Mouse (Mus musculus) hindbrain, embryonic 12.5 days (tissue): Measurements from ENCODE around the gene Rab11b. TPM values are rescaled to one million over a fixed set of nuclear protein-coding genes. Genes with fewer than 3 reads are reported as not detected.

ENCODE experiments used
- ATAC-seq: fragments of 200-750 bp; cut with Nextera tagmentation; 2 replicates; pipeline ENCODE4 v1.8.0; 2017; ENCODE audit warnings: moderate TSS enrichment; ENCODE audit not compliant: low FRiP score
- H3K27ac ChIP-seq: fragments of 300-500 bp; sonication (generic); 2 replicates; pipeline ENCODE4 v1.5.1; 2016; ENCODE audit warnings: mild to moderate bottlenecking
- H3K27me3 ChIP-seq: fragments of 300-500 bp; sonication (generic); 2 replicates; pipeline ENCODE4 v1.6.1; 2016; ENCODE audit warnings: mild to moderate bottlenecking
- H3K36me3 ChIP-seq: fragments of 300-500 bp; sonication (generic); 2 replicates; pipeline ENCODE4 v1.6.1; 2016; ENCODE audit warnings: mild to moderate bottlenecking
- H3K4me1 ChIP-seq: fragments of 300-500 bp; sonication (generic); 2 replicates; pipeline ENCODE4 v1.6.1; 2016
- H3K4me2 ChIP-seq: fragments of 300-500 bp; sonication (generic); replicated peaks from 2 replicates; pipeline ENCODE4 v1.6.1; 2016; ENCODE audit warnings: mild to moderate bottlenecking
- H3K4me3 ChIP-seq: fragments of 300-500 bp; sonication (generic); 2 replicates; pipeline ENCODE4 v1.5.1; 2016; ENCODE audit warnings: mild to moderate bottlenecking
- H3K9ac ChIP-seq: fragments of 300-500 bp; sonication (generic); 2 replicates; pipeline ENCODE4 v1.6.1; 2016; ENCODE audit warnings: mild to moderate bottlenecking, moderate library complexity
- H3K9me3 ChIP-seq: fragments of 300-500 bp; sonication (generic); replicated peaks from 2 replicates; pipeline ENCODE4 v1.6.1; 2016; ENCODE audit warnings: mild to moderate bottlenecking
- WGBS: fragments of 180-500 bp; shearing (Covaris S2); methylation state at CpG from one replicate; pipeline ENCODE4 v1.1.7; 2016; 5-methylcytosine and 5-hydroxymethylcytosine counted together
- polyA plus RNA-seq: library from polyadenylated mRNA; unstranded; fragments of >200 nt; fragmentation: Nextera tagmentation; extraction: Ambion mirVana; gene quantifications from 2 replicates; pipeline ENCODE4 v1.2.1, GENCODE M21; 2016

Gene Rab11b
- polyA plus RNA-seq = 404 and 415 TPM in 2 replicates

- ATAC-seq = peak; percentile 100
- 0 out of 2 replicates have a peak, but pooled peaks cover 2% of the 10 kb centered on the region for H3K36me3 ChIP-seq
- H3K9me3 ChIP-seq = no peaks in the 10 kb centered on the region
- H3K4me1 ChIP-seq = peaks cover 40% of the 10 kb centered on the region
- peak within 1 kb of the TSS; percentile 83 for H3K4me3 ChIP-seq
- peak within 1 kb of the TSS; percentile 72 for H3K4me2 ChIP-seq
- 2% methylated on average over 35 of the region's 35 CpGs for WGBS
- H3K9ac ChIP-seq = peak within 1 kb of the TSS; percentile 97
- H3K27ac ChIP-seq = peak within 1 kb of the TSS; percentile 99
- no peaks in the 10 kb centered on the region for H3K27me3 ChIP-seq
Measured at GRCm38 (mm10) chr17:33760255-33761165, at the start of gene Rab11b. Gene Rab11b, minus strand, starts transcription at chr17:33760530.

GRCm38 (mm10) chr17:33808192-33808591 lies 47.9 kb upstream of the Rab11b start:
- Histone ChIP-seq H3K4me1 (no peaks in the 10 kb centered on the region; the same call in 1 of the 2 replicates), H3K4me3 (no peak overlapping the region), H3K9me3 (no peaks in the 10 kb centered on the region), H3K4me2 (no peak overlapping the region), H3K27me3 (peaks cover 12% of the 10 kb centered on the region), H3K27ac (no peak overlapping the region), H3K36me3 (no peaks in the 10 kb centered on the region), H3K9ac (no peak overlapping the region)
- WGBS = 44% methylated on average over 10 of the region's 10 CpGs
- no peak for ATAC-seq

GRCm38 (mm10) chr17:33807181-33807888 lies 47.0 kb upstream of the Rab11b start:
- ATAC-seq = no peak
- Histone ChIP-seq H3K27ac (no peak overlapping the region), H3K36me3 (no peaks in the 10 kb centered on the region), H3K4me3 (no peak overlapping the region), H3K4me1 (no peaks in the 10 kb centered on the region; the same call in 1 of the 2 replicates), H3K27me3 (peaks cover 12% of the 10 kb centered on the region), H3K9ac (no peak overlapping the region), H3K9me3 (no peaks in the 10 kb centered on the region), H3K4me2 (no peak overlapping the region)
- 60% methylated on average over 8 of the region's 9 CpGs for WGBS

- no peak overlapping the region for H3K4me2 ChIP-seq
- ATAC-seq = no peak
- H3K4me1 ChIP-seq = no peaks in the 10 kb centered on the region
- H3K27ac ChIP-seq = no peak overlapping the region
- WGBS = 68% methylated on average over 1 of the region's 1 CpGs
- no peak overlapping the region for H3K9ac ChIP-seq
- no peaks in the 10 kb centered on the region for H3K36me3 ChIP-seq
- H3K27me3 ChIP-seq = no peaks in the 10 kb centered on the region
- H3K9me3 ChIP-seq = no peaks in the 10 kb centered on the region
- H3K4me3 ChIP-seq = no peak overlapping the region
Measured at GRCm38 (mm10) chr17:33804745-33805144, 44.4 kb upstream of the Rab11b start.

- Histone ChIP-seq H3K27ac (no peak overlapping the region), H3K36me3 (no peaks in the 10 kb centered on the region), H3K9me3 (no peaks in the 10 kb centered on the region), H3K4me3 (no peak overlapping the region), H3K9ac (no peak overlapping the region), H3K4me2 (no peak overlapping the region), H3K27me3 (no peaks in the 10 kb centered on the region), H3K4me1 (no peaks in the 10 kb centered on the region)
- WGBS = 67% methylated on average over 4 of the region's 4 CpGs
- no peak for ATAC-seq
Measured at GRCm38 (mm10) chr17:33804205-33804604, 43.9 kb upstream of the Rab11b start.

- no peak overlapping the region for H3K9ac ChIP-seq
- WGBS = 2% methylated on average over 2 of the region's 2 CpGs
- H3K9me3 ChIP-seq = no peaks in the 10 kb centered on the region
- ATAC-seq = no peak
- H3K4me2 ChIP-seq = no peak overlapping the region
- H3K36me3 ChIP-seq = no peaks in the 10 kb centered on the region
- H3K4me1 ChIP-seq = no peaks in the 10 kb centered on the region
- no peaks in the 10 kb centered on the region for H3K27me3 ChIP-seq
- no peak overlapping the region for H3K4me3 ChIP-seq
- H3K27ac ChIP-seq = no peak overlapping the region
Measured at GRCm38 (mm10) chr17:33802221-33802620, 41.9 kb upstream of the Rab11b start.

GRCm38 (mm10) chr17:33799277-33799676 lies 38.9 kb upstream of the Rab11b start:
- H3K9me3 ChIP-seq = no peaks in the 10 kb centered on the region
- no peaks in the 10 kb centered on the region for H3K4me1 ChIP-seq
- H3K27me3 ChIP-seq = no peaks in the 10 kb centered on the region
- H3K36me3 ChIP-seq = no peaks in the 10 kb centered on the region
- H3K9ac ChIP-seq = no peak overlapping the region
- H3K4me3 ChIP-seq = no peak overlapping the region
- H3K4me2 ChIP-seq = no peak overlapping the region
- ATAC-seq = no peak
- no peak overlapping the region for H3K27ac ChIP-seq
- WGBS = 79% methylated on average over 1 of the region's 1 CpGs

GRCm38 (mm10) chr17:33798306-33798705 lies 38.0 kb upstream of the Rab11b start:
- 52% methylated on average over 3 of the region's 3 CpGs for WGBS
- H3K36me3 ChIP-seq = no peaks in the 10 kb centered on the region

GRCm38 (mm10) chr17:33788732-33789131 lies 28.4 kb upstream of the Rab11b start:
- H3K4me1 ChIP-seq = no peaks in the 10 kb centered on the region
- H3K36me3 ChIP-seq = no peaks in the 10 kb centered on the region
- H3K9ac ChIP-seq = no peak overlapping the region
- no peak overlapping the region for H3K4me3 ChIP-seq
- no peaks in the 10 kb centered on the region for H3K27me3 ChIP-seq
- no peak for ATAC-seq
- no peak overlapping the region for H3K4me2 ChIP-seq
- no peaks in the 10 kb centered on the region for H3K9me3 ChIP-seq
- 84% methylated on average over 4 of the region's 4 CpGs for WGBS
- no peak overlapping the region for H3K27ac ChIP-seq

More at GRCm38 (mm10) chr17:33798306-33798705, 38.0 kb upstream of the Rab11b start:
- H3K9ac ChIP-seq = no peak overlapping the region
- no peaks in the 10 kb centered on the region for H3K4me1 ChIP-seq
- no peak overlapping the region for H3K4me3 ChIP-seq
- H3K27ac ChIP-seq = no peak overlapping the region
- H3K4me2 ChIP-seq = no peak overlapping the region
- no peak for ATAC-seq
- H3K9me3 ChIP-seq = no peaks in the 10 kb centered on the region
- no peaks in the 10 kb centered on the region for H3K27me3 ChIP-seq

GRCm38 (mm10) chr17:33786375-33786774 lies 26.0 kb upstream of the Rab11b start:
- ATAC-seq = no peak
- no peak overlapping the region for H3K4me3 ChIP-seq
- H3K36me3 ChIP-seq = no peaks in the 10 kb centered on the region
- 83% methylated on average over 18 of the region's 18 CpGs for WGBS
- H3K4me1 ChIP-seq = peaks cover 7% of the 10 kb centered on the region; the same call in 1 of the 2 replicates
- H3K9me3 ChIP-seq = no peaks in the 10 kb centered on the region
- no peaks in the 10 kb centered on the region for H3K27me3 ChIP-seq
- H3K4me2 ChIP-seq = no peak overlapping the region
- no peak overlapping the region for H3K9ac ChIP-seq
- no peak overlapping the region for H3K27ac ChIP-seq

GRCm38 (mm10) chr17:33784939-33785338 lies 24.6 kb upstream of the Rab11b start:
- H3K27me3 ChIP-seq = no peaks in the 10 kb centered on the region

GRCm38 (mm10) chr17:33783408-33783807 lies 23.1 kb upstream of the Rab11b start:
- H3K4me1 ChIP-seq = peaks cover 22% of the 10 kb centered on the region
- no peaks in the 10 kb centered on the region for H3K27me3 ChIP-seq
- H3K4me2 ChIP-seq = no peak overlapping the region
- H3K27ac ChIP-seq = no peak overlapping the region
- H3K9me3 ChIP-seq = no peaks in the 10 kb centered on the region
- no peaks in the 10 kb centered on the region for H3K36me3 ChIP-seq
- no peak for ATAC-seq
- H3K4me3 ChIP-seq = no peak overlapping the region
- H3K9ac ChIP-seq = no peak overlapping the region

More at GRCm38 (mm10) chr17:33784939-33785338, 24.6 kb upstream of the Rab11b start:
- Histone ChIP-seq H3K27ac (no peak overlapping the region), H3K4me1 (peaks cover 12% of the 10 kb centered on the region; the same call in 1 of the 2 replicates), H3K4me2 (no peak overlapping the region), H3K4me3 (no peak overlapping the region), H3K9ac (no peak overlapping the region), H3K36me3 (no peaks in the 10 kb centered on the region), H3K9me3 (no peaks in the 10 kb centered on the region)
- no peak for ATAC-seq
- WGBS = 90% methylated on average over 2 of the region's 2 CpGs
